Mouse (Mus musculus): ENCODE measurements around the gene Ubac1. TPM values are rescaled to one million over a fixed set of nuclear protein-coding genes. Genes with fewer than 3 reads are reported as not detected.

The Ubac1 gene
- polyA plus RNA-seq, 1 experiment: 78.7 TPM

DNA sequence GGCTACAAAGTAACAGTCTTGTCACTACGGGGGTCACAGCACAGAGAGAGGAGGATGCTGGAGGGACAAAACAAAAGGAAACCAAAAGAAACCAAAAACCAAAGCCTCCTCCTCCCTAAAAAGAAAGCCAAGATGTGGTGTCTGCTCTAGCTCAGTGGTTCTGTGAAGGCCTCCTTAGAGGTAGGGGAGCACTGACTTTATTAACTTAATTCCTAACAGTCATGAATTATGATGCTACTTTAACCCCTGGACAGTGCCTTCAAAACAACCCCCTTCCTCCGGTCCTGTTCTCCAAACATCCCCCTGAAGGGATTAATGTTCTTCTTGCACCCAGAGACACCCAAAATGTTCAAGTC, 34.2 kb upstream of the Ubac1 start:
- Histone ChIP-seq H3K4me1 (ENCODE audit: control insufficient read depth, insufficient read depth, low read length) (no peaks in the 10 kb centered on the region), H3K27ac (ENCODE audit: insufficient read depth, low read length) (no peak overlapping the region), H3K4me3 (ENCODE audit: insufficient read depth, low read length) (no peak overlapping the region)
- TF ChIP-seq POLR2A (IDR thresholded peaks at IDR 0.05; ENCODE audit: low read depth, low read length) (no peak), CTCF (IDR thresholded peaks at IDR 0.05; ENCODE audit: borderline replicate concordance, insufficient read depth, low read length) (no peak)

DNA sequence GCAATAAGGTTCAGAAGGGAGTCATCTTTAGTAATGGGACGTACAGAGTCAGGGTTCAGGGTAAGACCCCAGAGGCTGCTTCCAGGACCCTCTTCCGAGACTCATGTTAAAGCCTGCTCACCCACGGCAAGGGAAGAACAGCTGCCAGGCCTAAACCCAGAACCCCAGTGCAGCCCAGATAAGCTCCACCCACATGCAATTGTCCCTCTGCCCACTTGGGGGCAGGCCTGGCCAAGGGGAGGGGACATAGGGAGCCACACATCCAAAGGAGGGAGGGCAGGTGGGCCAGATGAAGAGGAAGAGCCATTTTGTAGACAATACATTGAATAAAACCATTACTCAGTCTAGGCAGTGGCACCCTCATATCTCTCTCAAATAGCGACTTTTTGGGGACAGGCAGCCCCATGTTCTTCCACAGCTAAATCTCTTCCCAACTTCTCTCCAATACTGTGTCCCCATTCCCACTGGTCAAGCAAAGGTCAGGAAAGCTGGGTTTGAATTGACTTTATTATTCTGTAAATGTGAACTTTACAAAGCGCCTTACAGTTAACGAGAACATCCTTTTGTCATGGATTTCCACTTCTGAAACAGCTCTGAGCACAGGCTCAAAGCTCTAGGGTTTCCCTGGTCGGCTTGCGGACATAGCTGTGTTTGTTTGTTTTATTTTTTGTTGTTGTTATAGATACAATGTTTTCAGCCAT, 33.6 kb upstream of the Ubac1 start:
- TF ChIP-seq POLR2A (IDR thresholded peaks at IDR 0.05; ENCODE audit: low read depth, low read length): no peak
- TF ChIP-seq CTCF (IDR thresholded peaks at IDR 0.05; ENCODE audit: borderline replicate concordance, insufficient read depth, low read length): peak; percentile 84
- Histone ChIP-seq H3K4me3 (ENCODE audit: insufficient read depth, low read length) (no peak overlapping the region), H3K4me1 (ENCODE audit: control insufficient read depth, insufficient read depth, low read length) (no peaks in the 10 kb centered on the region), H3K27ac (ENCODE audit: insufficient read depth, low read length) (no peak overlapping the region)

DNA sequence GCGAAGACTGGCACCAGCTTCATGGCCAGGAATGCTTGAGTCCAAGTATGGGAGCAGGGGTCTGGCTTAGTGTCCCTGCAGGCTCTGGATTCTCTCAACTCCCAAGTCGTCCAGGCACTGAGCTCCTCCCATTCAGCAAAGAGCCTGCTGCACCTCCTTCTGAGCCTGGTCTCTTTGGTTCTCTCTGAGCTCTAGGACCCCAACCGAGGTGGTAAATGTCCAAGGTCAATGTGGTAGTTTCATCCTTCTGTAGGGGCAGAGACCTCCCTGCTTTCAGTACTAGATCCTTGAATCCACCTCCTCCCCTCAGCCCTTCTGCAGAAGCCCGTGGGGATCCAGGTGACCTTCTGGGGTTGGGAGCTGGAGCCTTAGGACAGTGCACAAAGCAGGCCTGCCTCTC, 31.3 kb upstream of the Ubac1 start:
- Histone ChIP-seq H3K4me3 (ENCODE audit: insufficient read depth, low read length) (no peak overlapping the region), H3K4me1 (ENCODE audit: control insufficient read depth, insufficient read depth, low read length) (no peaks in the 10 kb centered on the region), H3K27ac (ENCODE audit: insufficient read depth, low read length) (no peak overlapping the region)
- TF ChIP-seq CTCF (IDR thresholded peaks at IDR 0.05; ENCODE audit: borderline replicate concordance, insufficient read depth, low read length) (no peak), POLR2A (IDR thresholded peaks at IDR 0.05; ENCODE audit: low read depth, low read length) (no peak)

DNA sequence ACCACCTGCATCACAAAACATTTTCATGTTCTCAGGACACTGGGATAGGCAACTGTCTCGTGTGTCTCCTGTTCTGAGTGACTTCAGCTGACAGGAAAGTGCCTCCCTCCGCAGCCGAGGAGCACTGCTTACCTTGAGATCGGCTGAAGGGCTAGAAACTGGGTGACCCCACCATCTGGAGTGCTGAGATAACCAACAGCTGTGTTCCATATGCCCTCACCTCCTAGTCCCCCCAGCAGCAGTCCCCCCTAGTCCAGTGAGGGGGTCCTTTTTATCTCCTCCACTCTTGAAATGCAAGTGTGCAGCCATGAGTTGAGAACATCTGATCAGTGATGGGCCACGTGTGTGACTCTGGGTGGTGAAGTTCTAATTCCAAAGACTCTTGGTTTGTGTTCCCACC, 27.3 kb upstream of the Ubac1 start:
- no peak overlapping the region for H3K27ac ChIP-seq (ENCODE audit: insufficient read depth, low read length)
- no peaks in the 10 kb centered on the region for H3K4me1 ChIP-seq (ENCODE audit: control insufficient read depth, insufficient read depth, low read length)
- TF ChIP-seq CTCF (IDR thresholded peaks at IDR 0.05; ENCODE audit: borderline replicate concordance, insufficient read depth, low read length) (no peak), POLR2A (IDR thresholded peaks at IDR 0.05; ENCODE audit: low read depth, low read length) (no peak)
- no peak overlapping the region for H3K4me3 ChIP-seq (ENCODE audit: insufficient read depth, low read length)

DNA sequence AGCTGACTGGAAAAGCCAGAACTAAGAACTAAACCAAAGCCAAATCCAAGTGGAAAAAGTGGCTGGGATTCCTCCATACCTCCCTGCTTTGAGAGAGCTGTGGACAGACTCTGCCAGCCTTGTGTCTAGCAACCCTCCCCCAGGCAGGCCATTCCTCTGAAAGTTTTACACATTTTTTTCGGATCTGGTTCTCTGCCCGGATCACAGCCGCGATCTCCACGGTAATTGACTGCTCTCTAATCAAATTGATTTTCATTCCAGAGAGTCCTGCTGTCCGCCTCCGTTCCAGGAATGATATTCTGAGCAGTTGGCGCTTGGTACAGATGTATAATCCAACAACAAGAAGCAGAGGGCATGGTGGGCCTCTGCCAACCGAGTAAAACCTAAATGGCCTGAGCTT, 22.7 kb upstream of the Ubac1 start:
- no peaks in the 10 kb centered on the region for H3K4me1 ChIP-seq (ENCODE audit: control insufficient read depth, insufficient read depth, low read length)
- TF ChIP-seq CTCF (IDR thresholded peaks at IDR 0.05; ENCODE audit: borderline replicate concordance, insufficient read depth, low read length) (no peak), POLR2A (IDR thresholded peaks at IDR 0.05; ENCODE audit: low read depth, low read length) (no peak)

DNA sequence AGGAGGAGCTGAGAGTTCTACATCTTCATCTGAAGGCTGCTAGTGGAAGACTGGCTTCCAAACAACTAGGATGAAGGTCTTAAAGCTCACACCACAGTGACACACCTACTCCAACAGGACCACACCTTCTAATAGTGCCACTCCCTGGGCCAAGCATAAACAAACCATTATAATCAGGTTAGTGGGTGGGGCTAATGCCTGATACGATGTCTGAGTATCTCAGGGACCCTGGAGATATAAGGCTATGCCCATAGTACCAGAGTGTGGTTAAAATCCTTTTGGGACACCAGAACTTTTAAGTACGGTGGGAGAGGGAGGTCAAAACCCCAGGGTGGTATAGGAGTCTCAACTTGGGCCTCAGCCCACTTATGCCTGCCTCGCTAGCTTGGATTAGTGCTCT, 21.1 kb upstream of the Ubac1 start:
- Histone ChIP-seq H3K4me3 (ENCODE audit: insufficient read depth, low read length) (no peak overlapping the region), H3K27ac (ENCODE audit: insufficient read depth, low read length) (no peak overlapping the region), H3K4me1 (ENCODE audit: control insufficient read depth, insufficient read depth, low read length) (no peaks in the 10 kb centered on the region)
- TF ChIP-seq POLR2A (IDR thresholded peaks at IDR 0.05; ENCODE audit: low read depth, low read length) (no peak), CTCF (IDR thresholded peaks at IDR 0.05; ENCODE audit: borderline replicate concordance, insufficient read depth, low read length) (no peak)

More for the DNA sequence above, 22.7 kb upstream of the Ubac1 start:
- Histone ChIP-seq H3K27ac (ENCODE audit: insufficient read depth, low read length) (no peak overlapping the region), H3K4me3 (ENCODE audit: insufficient read depth, low read length) (no peak overlapping the region)

DNA sequence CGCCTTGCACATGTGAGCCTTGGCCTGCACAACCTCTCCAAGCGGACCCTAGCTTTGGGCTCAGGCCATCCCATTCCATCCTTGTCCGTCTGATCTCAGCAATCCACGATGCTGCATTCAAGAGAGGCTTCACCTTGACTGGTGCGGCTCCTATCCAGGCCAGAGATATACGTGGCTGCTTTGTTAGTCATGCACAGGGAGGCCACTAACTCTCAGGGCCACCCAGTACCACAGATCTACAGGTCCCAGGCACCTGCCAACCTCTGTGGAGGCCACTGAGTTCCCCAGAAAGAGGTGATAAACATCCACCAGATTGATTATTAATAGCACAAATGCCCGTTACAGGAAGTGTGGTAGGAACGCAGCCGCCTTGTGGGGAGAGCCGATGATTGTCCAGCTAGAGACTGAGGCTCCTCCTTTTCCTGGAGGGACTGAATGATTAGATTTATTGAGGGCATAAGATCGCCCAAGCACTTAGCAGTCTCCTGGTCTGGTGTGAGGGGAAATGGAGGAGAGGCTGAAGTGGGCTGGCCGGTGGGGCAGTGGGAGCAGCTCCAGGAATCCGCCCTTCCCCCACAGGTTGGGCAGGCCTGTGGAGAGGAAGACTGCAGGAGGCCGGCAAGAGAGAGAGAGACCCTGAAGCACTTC, 19.7 kb upstream of the Ubac1 start:
- TF ChIP-seq POLR2A (IDR thresholded peaks at IDR 0.05; ENCODE audit: low read depth, low read length) (no peak), CTCF (IDR thresholded peaks at IDR 0.05; ENCODE audit: borderline replicate concordance, insufficient read depth, low read length) (no peak)
- Histone ChIP-seq H3K4me1 (ENCODE audit: control insufficient read depth, insufficient read depth, low read length) (no peaks in the 10 kb centered on the region), H3K27ac (ENCODE audit: insufficient read depth, low read length) (no peak overlapping the region), H3K4me3 (ENCODE audit: insufficient read depth, low read length) (no peak overlapping the region)

DNA sequence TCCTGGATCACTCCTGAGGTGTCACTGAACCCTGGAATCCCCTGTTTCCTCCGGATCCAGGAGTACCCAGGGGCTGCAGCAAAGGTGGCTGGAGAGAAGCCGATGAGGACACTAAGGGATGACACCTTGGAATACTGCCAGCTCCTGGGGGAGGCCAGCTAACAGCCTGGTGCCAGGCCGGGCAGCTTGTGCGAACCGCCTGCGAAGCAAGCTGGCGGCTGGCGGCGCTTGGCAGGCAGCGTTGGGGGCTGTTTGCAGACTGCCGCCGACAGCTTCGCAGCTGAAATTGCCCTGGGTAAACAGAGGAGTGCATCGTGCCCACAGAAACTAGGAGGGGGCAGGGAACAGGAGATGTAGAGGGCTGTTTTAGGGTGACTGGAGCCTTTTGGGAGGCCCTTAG, 18.4 kb upstream of the Ubac1 start:
- H3K27ac ChIP-seq (ENCODE audit: insufficient read depth, low read length): no peak overlapping the region
- TF ChIP-seq CTCF (IDR thresholded peaks at IDR 0.05; ENCODE audit: borderline replicate concordance, insufficient read depth, low read length): no peak
- TF ChIP-seq POLR2A (IDR thresholded peaks at IDR 0.05; ENCODE audit: low read depth, low read length): no peak
- no peak overlapping the region for H3K4me3 ChIP-seq (ENCODE audit: insufficient read depth, low read length)
- no peaks in the 10 kb centered on the region for H3K4me1 ChIP-seq (ENCODE audit: control insufficient read depth, insufficient read depth, low read length)

DNA sequence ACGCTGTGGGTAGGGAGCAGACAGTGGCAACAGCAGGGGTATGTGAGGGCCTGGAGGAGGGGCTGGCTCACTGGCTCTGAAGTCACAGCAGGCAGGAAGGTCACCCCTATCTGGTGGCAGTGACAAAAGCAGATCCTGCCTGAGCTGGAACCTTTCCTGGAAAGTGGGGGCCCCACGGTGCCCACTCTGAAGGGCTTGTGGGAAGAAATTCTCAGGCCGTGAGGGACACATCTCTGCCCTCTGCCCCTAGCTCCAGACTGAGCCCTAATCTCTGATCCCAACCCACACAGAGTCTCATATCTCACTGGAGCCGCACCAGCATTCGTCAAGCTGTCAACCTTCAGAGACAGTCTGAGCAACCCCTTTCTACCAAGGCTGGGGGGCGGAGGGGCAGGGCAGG, 15.8 kb upstream of the Ubac1 start:
- TF ChIP-seq CTCF (IDR thresholded peaks at IDR 0.05; ENCODE audit: borderline replicate concordance, insufficient read depth, low read length): no peak
- TF ChIP-seq POLR2A (IDR thresholded peaks at IDR 0.05; ENCODE audit: low read depth, low read length): no peak
- H3K4me3 ChIP-seq (ENCODE audit: insufficient read depth, low read length): no peak overlapping the region
- H3K27ac ChIP-seq (ENCODE audit: insufficient read depth, low read length): no peak overlapping the region
- no peaks in the 10 kb centered on the region for H3K4me1 ChIP-seq (ENCODE audit: control insufficient read depth, insufficient read depth, low read length)

DNA sequence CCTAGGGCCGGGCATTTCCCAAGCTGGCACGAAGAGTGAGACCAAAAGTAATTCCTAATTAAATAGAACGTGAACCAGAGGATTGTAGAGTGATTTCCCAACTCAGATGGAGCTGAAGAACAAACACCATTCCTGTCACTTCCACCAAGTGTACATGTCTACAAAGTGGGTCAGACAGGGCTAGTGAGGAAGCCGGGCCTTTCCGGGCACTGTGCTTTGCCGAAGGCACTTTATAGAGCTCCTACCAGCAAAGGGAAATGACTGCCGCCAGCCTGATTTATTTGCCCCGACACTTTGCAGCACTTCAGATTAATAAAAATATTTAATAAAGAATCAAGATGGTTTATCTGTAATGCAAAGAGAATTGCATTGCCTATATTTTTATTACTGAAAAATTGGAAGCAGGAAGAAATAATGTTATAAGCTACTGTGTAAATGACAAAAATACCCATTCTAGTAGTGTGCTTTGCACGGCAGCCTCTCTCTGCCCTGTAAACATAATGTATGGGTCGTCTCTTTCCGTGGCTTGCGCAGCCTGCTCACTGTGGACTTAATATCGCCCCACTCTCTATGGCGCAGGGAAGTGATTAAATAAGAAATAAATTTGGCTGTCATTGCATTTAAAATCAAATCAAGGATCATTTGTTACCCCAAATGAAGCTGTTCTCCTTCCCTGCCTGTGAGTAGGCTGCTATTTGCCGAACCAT, 12.9 kb upstream of the Ubac1 start:
- no peak for TF ChIP-seq POLR2A (IDR thresholded peaks at IDR 0.05; ENCODE audit: low read depth, low read length)
- TF ChIP-seq CTCF (IDR thresholded peaks at IDR 0.05; ENCODE audit: borderline replicate concordance, insufficient read depth, low read length): no peak
- Histone ChIP-seq H3K4me1 (ENCODE audit: control insufficient read depth, insufficient read depth, low read length) (no peaks in the 10 kb centered on the region), H3K4me3 (ENCODE audit: insufficient read depth, low read length) (no peak overlapping the region), H3K27ac (ENCODE audit: insufficient read depth, low read length) (no peak overlapping the region)
